Mouse (Mus musculus) neural tube, embryonic 13.5 days (tissue): ENCODE data around the gene Rb1. TPM values are rescaled to one million over a fixed set of nuclear protein-coding genes. Genes with fewer than 3 reads are reported as not detected.

Experiments
- ATAC-seq: fragments of 200-750 bp; cut with Nextera tagmentation; 2 replicates; pipeline ENCODE4 v1.8.0; 2017; ENCODE audit warnings: low read depth, mild to moderate bottlenecking, moderate TSS enrichment, moderate library complexity
- H3K27ac ChIP-seq: fragments of 300-500 bp; sonication (generic); replicated peaks from 2 replicates; pipeline ENCODE4 v1.5.1; 2015; ENCODE audit warnings: moderate library complexity, mild to moderate bottlenecking, inconsistent platforms
- H3K27me3 ChIP-seq: fragments of 300-500 bp; sonication (generic); 2 replicates; pipeline ENCODE4 v1.6.1; 2015; ENCODE audit warnings: mild to moderate bottlenecking, inconsistent platforms
- H3K36me3 ChIP-seq: fragments of 300-500 bp; sonication (generic); 2 replicates; pipeline ENCODE4 v1.6.1; 2015; ENCODE audit warnings: mild to moderate bottlenecking, inconsistent platforms
- H3K4me1 ChIP-seq: fragments of 300-500 bp; sonication (generic); replicated peaks from 2 replicates; pipeline ENCODE4 v1.6.1; 2015; ENCODE audit warnings: inconsistent platforms
- H3K4me2 ChIP-seq: fragments of 300-500 bp; sonication (generic); 2 replicates; pipeline ENCODE4 v1.6.1; 2015; ENCODE audit warnings: inconsistent platforms, mild to moderate bottlenecking, moderate library complexity
- H3K4me3 ChIP-seq: fragments of 300-500 bp; sonication (generic); 2 replicates; pipeline ENCODE4 v1.5.1; 2015; ENCODE audit warnings: mild to moderate bottlenecking, inconsistent platforms
- H3K9ac ChIP-seq: fragments of 300-500 bp; sonication (generic); 2 replicates; pipeline ENCODE4 v1.6.1; 2015; ENCODE audit warnings: moderate library complexity, mild to moderate bottlenecking, inconsistent platforms
- H3K9me3 ChIP-seq: fragments of 300-500 bp; sonication (generic); 2 replicates; pipeline ENCODE4 v1.6.1; 2016; ENCODE audit warnings: inconsistent platforms
- WGBS: fragments of 180-500 bp; shearing (Covaris S2); methylation state at CpG from one replicate; pipeline ENCODE4 v1.1.7; 2015; 5-methylcytosine and 5-hydroxymethylcytosine counted together
- polyA plus RNA-seq: library from polyadenylated mRNA; unstranded; fragments of >200 nt; fragmentation: Nextera tagmentation; extraction: Ambion mirVana; gene quantifications from 2 replicates; pipeline ENCODE4 v1.2.1, GENCODE M21; 2015

The Rb1 gene
- polyA plus RNA-seq, 1 experiment from 2014 or later = 25.4 TPM

DNA sequence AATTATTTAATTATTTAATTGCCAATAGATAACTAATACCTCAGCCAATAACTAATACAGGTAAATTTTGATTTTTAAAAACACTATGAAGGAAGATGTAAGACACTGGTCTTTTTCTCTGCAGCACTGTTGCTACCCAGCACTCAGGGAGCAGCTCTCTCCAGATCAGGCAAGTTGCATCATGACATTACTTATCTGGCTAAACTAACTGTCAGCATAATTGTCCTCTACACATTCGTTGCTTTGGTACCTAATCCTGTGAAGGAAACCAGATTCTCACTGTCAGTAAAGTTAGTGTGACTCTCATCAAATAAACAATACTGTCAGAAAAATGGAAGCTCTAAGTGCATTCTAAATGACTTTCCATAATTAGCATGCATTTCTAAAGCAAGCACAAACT, 98.8 kb downstream of the Rb1 start:
- WGBS = 48% methylated on average over 1 of the region's 1 CpGs
- no peak overlapping the region for H3K4me3 ChIP-seq
- H3K27me3 ChIP-seq = no peaks in the 10 kb centered on the region
- 0 out of 2 replicates have a peak, but pooled peaks cover 7% of the 10 kb centered on the region for H3K36me3 ChIP-seq
- peak overlapping the region; percentile 4; the same call in 1 of the 2 replicates for H3K27ac ChIP-seq
- H3K9ac ChIP-seq = no peak overlapping the region
- H3K4me2 ChIP-seq = no peak overlapping the region
- ATAC-seq = no peak
- H3K4me1 ChIP-seq = peaks cover 24% of the 10 kb centered on the region
- no peaks in the 10 kb centered on the region for H3K9me3 ChIP-seq

DNA sequence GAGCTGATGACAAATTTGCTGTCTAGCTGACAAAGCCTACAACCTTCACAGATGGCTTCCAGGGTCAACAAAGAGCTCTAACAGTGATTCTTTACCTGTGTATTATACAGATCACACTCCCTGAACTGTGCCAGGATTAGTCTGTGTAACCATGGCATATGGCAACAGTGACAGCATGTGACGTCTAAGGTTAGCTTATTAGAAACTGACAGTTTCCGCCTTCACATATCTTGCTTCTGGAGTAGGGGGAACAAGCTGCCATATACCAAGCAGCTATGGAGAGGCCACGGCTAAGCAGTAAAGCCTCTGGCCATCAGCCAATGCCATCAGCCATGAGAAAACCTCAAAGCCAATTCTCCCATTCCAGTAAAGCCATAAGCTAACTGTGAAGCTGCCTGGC, 99.3 kb downstream of the Rb1 start:
- Histone ChIP-seq H3K4me2 (no peak overlapping the region), H3K4me3 (no peak overlapping the region), H3K27ac (0 out of 2 replicates have a peak overlapping the region, but pooled peaks have one; percentile 23), H3K9ac (no peak overlapping the region), H3K27me3 (no peaks in the 10 kb centered on the region), H3K36me3 (0 out of 2 replicates have a peak, but pooled peaks cover 7% of the 10 kb centered on the region), H3K9me3 (no peaks in the 10 kb centered on the region), H3K4me1 (peaks cover 19% of the 10 kb centered on the region)
- WGBS = 59% methylated on average over 3 of the region's 3 CpGs
- no peak for ATAC-seq

DNA sequence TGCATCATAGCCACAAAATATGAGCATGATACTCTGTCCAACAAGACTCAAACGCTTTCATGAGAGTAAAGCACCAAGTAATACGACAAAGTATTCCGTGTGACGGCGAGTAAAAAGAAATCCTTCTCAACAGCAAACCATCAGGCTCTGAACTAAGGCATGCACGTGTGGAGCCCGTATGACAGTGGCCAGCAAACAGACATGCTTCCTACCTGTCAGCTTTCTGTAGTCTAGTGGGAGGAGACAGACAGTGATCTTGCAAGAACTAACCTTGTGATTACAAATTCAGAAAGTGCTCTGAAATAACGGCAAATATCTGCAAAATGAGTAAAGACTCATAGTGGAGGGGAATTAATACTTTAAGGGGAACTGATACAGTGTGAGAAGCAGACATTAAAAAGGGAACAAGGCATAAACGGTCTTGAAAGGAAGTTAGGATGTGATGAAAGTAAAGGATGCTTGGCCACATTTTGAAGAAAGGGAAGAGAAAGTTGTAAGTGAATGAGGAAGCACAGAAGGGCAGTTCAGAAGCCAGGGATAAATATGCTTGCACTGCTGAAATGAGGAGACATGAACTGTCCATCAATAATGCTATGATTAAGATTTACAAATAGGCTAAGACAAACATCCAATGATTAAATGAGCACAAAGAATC, 103.2 kb downstream of the Rb1 start:
- no peak overlapping the region for H3K4me2 ChIP-seq

DNA sequence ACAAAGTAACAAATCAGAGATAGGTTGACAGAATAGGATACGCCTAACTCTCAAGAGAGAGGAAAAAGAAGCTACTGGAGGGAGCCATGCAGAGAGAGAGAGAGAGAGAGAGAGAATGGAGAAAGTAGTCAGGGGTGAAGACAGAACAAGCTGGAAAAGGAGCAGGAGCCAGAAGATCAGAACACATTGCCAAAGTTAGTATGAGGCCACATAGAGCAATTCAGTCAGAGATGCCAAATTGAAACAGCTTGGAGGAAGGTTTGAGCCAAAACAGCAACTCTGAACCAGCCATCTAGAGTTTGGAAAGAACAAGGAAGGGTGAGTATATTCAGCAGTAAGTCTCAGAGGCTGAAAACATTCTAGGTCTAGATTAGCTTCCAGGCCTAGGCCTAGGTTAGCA, 108.6 kb downstream of the Rb1 start:
- Histone ChIP-seq H3K9me3 (no peaks in the 10 kb centered on the region), H3K4me1 (no peaks in the 10 kb centered on the region), H3K27ac (no peak overlapping the region), H3K27me3 (no peaks in the 10 kb centered on the region), H3K4me2 (no peak overlapping the region), H3K36me3 (peaks cover 25% of the 10 kb centered on the region), H3K9ac (no peak overlapping the region), H3K4me3 (no peak overlapping the region)
- no peak for ATAC-seq
- 87% methylated on average over 1 of the region's 1 CpGs for WGBS

More for the DNA sequence above, 103.2 kb downstream of the Rb1 start:
- Histone ChIP-seq H3K4me3 (no peak overlapping the region), H3K27me3 (no peaks in the 10 kb centered on the region), H3K36me3 (no peaks in the 10 kb centered on the region), H3K9ac (no peak overlapping the region), H3K4me1 (peaks cover 12% of the 10 kb centered on the region; the same call in 1 of the 2 replicates), H3K27ac (no peak overlapping the region), H3K9me3 (no peaks in the 10 kb centered on the region)
- 90% methylated on average over 9 of the region's 9 CpGs for WGBS
- no peak for ATAC-seq

DNA sequence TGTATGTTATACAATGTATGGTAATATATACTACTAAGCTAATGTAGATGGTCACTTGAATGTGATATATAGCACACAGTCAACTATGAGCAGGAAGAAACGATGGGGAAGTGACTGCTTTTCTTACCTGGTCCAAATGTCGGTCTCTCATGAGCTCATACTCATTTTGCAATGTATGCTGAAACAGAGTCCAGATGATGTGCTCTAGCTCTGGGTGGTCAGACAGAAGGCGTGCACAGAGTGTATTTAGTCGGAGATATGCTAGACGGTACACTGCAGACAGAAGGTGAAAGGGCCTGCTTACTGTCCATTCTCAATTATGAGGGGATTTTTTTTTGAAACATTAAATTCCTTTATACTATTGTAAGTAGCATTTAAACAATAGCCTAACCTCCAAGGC, 114.1 kb downstream of the Rb1 start:
- Histone ChIP-seq H3K4me3 (no peak overlapping the region), H3K4me1 (no peaks in the 10 kb centered on the region)
- 95% methylated on average over 5 of the region's 5 CpGs for WGBS

DNA sequence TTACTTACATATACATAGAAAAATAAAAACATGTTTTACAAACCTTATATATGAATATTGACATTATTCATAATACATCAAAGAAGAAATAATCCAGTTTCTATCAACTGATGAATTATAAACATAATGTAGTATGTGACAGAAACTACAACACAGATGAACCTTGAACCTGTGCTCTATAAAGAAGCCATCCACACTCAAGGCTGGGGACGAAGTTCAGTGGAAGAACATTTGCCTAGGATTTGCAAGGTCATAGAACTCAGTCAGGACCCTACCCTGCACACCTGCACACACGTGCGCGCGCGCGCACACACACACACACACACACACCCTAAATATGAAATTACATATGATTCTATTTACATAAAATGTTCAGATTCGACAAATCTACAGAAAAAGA, 115.4 kb downstream of the Rb1 start:
- no peaks in the 10 kb centered on the region for H3K27me3 ChIP-seq
- H3K27ac ChIP-seq = no peak overlapping the region
- no peaks in the 10 kb centered on the region for H3K4me1 ChIP-seq
- no peak overlapping the region for H3K4me2 ChIP-seq
- no peak overlapping the region for H3K4me3 ChIP-seq
- no peak for ATAC-seq
- peaks cover 24% of the 10 kb centered on the region for H3K36me3 ChIP-seq
- 95% methylated on average over 8 of the region's 8 CpGs for WGBS
- H3K9me3 ChIP-seq = no peaks in the 10 kb centered on the region
- H3K9ac ChIP-seq = no peak overlapping the region

More for the DNA sequence above, 114.1 kb downstream of the Rb1 start:
- Histone ChIP-seq H3K27me3 (no peaks in the 10 kb centered on the region), H3K36me3 (peaks cover 32% of the 10 kb centered on the region), H3K27ac (no peak overlapping the region), H3K4me2 (no peak overlapping the region), H3K9ac (no peak overlapping the region), H3K9me3 (no peaks in the 10 kb centered on the region)
- no peak for ATAC-seq

DNA sequence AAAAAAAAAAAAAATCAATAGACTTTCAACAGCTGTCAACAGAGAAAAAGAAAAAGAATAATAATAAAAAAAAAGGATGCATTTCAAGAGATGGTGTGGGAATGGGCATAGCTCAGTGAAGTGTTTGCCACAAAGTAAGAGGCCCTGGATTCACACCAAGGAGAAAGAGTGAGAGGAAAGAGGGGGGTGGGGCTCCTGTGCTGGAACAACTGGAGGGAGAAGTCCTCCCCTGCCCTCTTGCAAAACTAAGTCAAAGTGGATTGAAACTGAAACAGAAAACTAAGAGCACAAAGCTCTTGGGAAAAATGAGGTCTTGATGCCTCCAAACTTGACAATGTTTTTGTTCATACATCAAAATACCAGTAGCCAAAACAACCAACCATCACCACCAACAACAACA, 116.4 kb downstream of the Rb1 start:
- H3K4me1 ChIP-seq = no peaks in the 10 kb centered on the region
- peaks cover 26% of the 10 kb centered on the region for H3K36me3 ChIP-seq
- no peaks in the 10 kb centered on the region for H3K27me3 ChIP-seq
- no peaks in the 10 kb centered on the region for H3K9me3 ChIP-seq
- H3K9ac ChIP-seq = no peak overlapping the region
- no peak overlapping the region for H3K4me2 ChIP-seq
- no peak overlapping the region for H3K4me3 ChIP-seq
- no peak for ATAC-seq
- H3K27ac ChIP-seq = no peak overlapping the region

DNA sequence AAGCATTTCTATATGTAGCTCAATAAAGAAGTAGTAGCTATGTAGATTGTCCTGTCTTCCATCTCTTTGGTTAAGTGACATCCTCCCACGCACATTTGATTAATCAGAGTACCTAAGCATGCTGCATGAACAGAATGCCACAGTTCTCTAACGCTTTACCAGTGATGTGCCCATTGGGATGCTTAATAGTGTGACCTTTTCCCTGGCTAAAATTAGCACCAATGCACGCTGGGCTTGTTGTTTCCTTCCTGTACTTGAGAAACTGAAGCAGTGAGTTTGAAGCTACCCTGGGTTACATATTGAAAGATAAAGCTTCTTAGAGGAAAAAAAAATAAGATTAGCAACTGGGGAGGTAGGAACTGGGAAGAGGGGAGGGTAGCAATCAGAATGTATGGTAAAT, 121.6 kb downstream of the Rb1 start:
- no peak for ATAC-seq
- WGBS = 70% methylated on average over 3 of the region's 3 CpGs
- H3K9me3 ChIP-seq = no peaks in the 10 kb centered on the region
- no peak overlapping the region for H3K9ac ChIP-seq
- no peaks in the 10 kb centered on the region for H3K4me1 ChIP-seq
- H3K4me2 ChIP-seq = no peak overlapping the region
- no peak overlapping the region for H3K27ac ChIP-seq
- no peaks in the 10 kb centered on the region for H3K27me3 ChIP-seq
- H3K36me3 ChIP-seq = peaks cover 17% of the 10 kb centered on the region
- no peak overlapping the region for H3K4me3 ChIP-seq

DNA sequence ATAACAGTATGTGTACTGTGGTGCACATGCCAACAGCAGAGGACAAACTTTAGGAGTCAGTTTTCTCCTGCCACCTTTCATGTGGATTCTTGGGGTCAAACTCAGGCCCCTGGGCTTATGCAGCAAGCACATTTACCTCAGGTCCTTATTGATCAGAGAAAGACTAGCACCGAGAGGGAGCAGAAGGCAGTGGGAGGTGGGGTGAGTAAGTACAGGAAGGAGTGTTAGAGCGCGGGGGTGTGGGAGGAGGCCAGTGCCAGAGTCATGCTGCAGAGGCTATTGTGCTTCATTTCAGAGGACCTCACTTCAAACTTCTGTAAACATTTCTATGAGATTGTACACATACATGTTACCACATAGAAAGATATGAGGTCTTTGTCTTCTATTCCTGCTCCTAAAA, 124.2 kb downstream of the Rb1 start:
- Histone ChIP-seq H3K9me3 (no peaks in the 10 kb centered on the region), H3K4me3 (no peak overlapping the region), H3K27ac (no peak overlapping the region), H3K9ac (no peak overlapping the region), H3K4me1 (no peaks in the 10 kb centered on the region), H3K36me3 (peaks cover 37% of the 10 kb centered on the region), H3K4me2 (no peak overlapping the region), H3K27me3 (no peaks in the 10 kb centered on the region)
- WGBS = 57% methylated on average over 3 of the region's 3 CpGs
- no peak for ATAC-seq

DNA sequence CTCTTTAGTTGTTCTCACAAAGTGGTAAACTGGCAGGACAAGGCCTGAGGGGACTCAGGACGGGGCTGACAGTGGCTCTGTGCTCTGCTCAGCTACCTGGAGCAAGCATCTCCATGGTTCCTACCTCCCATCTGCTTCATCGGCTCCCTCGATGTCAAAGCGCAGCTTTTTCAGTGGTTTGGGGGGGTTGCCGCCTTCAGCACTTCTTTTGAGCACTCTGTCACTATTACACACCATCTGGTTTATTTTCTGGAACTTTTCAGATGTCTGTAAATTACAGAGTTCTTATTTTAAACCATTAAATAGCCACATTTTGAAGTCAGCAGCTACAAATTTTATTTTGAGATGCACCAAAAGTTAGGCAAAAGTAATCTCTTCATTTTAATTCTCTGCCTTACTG, 126.6 kb downstream of the Rb1 start:
- Histone ChIP-seq H3K27me3 (no peaks in the 10 kb centered on the region), H3K4me2 (no peak overlapping the region), H3K9ac (no peak overlapping the region), H3K4me1 (no peaks in the 10 kb centered on the region), H3K4me3 (no peak overlapping the region), H3K27ac (no peak overlapping the region), H3K36me3 (peaks cover 38% of the 10 kb centered on the region), H3K9me3 (no peaks in the 10 kb centered on the region)
- WGBS = 54% methylated on average over 5 of the region's 5 CpGs
- no peak for ATAC-seq

DNA sequence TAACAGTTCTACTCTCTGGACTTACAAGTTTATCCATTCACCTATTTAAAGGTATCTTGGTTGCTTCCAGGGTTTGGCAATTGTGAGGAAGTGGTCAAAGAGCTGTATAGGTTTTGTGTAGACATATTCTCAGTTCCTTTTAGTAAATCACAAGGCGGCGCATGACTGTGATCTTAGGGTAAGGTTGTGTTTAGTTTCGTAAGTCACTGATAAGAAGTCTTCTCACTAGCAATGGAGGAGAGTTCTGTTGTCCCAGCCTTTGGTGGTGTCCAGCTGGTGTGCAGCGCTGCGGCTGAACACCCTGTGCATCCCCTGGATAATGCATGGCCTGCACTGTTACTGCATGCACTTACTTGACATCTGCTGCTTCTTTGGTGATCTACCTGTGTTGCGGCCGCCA, 138.7 kb downstream of the Rb1 start:
- H3K4me2 ChIP-seq = no peak overlapping the region
- H3K27me3 ChIP-seq = no peaks in the 10 kb centered on the region
- no peaks in the 10 kb centered on the region for H3K4me1 ChIP-seq
- H3K4me3 ChIP-seq = no peak overlapping the region
- H3K27ac ChIP-seq = no peak overlapping the region
- no peaks in the 10 kb centered on the region for H3K9me3 ChIP-seq
- H3K9ac ChIP-seq = no peak overlapping the region
- no peak for ATAC-seq
- 87% methylated on average over 7 of the region's 7 CpGs for WGBS
- H3K36me3 ChIP-seq = peaks cover 43% of the 10 kb centered on the region

DNA sequence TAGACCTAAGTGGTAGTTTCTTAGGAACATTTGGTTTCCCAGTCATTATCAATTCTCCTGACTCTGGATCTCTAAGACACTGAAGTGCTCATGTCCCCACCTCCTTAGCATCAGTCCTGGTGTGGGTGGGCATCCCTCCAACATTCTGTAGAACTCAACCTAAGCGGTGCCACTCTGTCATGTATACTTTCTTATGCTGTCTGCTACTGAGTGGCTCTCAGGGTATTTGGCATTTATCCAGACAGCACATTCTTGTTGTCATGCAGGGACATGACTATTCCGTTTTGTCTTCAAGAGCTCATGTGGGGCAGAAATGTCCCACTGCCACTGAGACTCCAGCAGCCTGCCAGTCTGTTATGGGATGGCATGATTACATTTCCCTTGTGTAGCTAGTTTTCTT, 144.5 kb downstream of the Rb1 start:
- 0 out of 2 replicates have a peak, but pooled peaks have one; percentile 43 for ATAC-seq
- H3K27me3 ChIP-seq = no peaks in the 10 kb centered on the region
- H3K4me1 ChIP-seq = peaks cover 4% of the 10 kb centered on the region; the same call in 1 of the 2 replicates
- WGBS = 57% methylated on average over 2 of the region's 2 CpGs
- H3K36me3 ChIP-seq = peaks cover 83% of the 10 kb centered on the region
- H3K9me3 ChIP-seq = no peaks in the 10 kb centered on the region
- no peak overlapping the region for H3K27ac ChIP-seq
- H3K4me3 ChIP-seq = no peak overlapping the region
- H3K4me2 ChIP-seq = no peak overlapping the region
- H3K9ac ChIP-seq = no peak overlapping the region

DNA sequence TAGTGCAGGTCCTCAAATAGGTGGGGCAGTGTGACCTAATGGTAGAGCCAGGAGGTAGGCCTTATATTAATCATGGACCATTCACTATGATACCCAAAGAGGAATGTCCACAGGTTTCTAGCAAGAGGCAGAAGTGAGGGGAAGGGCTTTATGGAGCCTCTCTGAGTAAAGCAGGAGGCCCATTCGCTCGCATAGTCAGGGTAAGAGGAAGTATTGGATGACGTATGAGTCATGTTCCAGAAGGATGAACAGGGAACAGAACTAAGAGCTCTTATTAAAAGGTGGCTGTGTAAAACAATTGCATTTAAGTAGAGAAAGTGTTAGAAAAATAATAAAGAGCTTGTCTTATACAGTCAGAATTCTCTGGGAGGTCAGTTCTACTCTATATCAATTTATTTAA, 145.0 kb downstream of the Rb1 start:
- Histone ChIP-seq H3K4me3 (no peak overlapping the region), H3K9me3 (no peaks in the 10 kb centered on the region), H3K36me3 (peaks cover 84% of the 10 kb centered on the region), H3K4me2 (no peak overlapping the region), H3K4me1 (peaks cover 4% of the 10 kb centered on the region; the same call in 1 of the 2 replicates), H3K27ac (no peak overlapping the region), H3K27me3 (no peaks in the 10 kb centered on the region), H3K9ac (no peak overlapping the region)
- ATAC-seq = no peak
- 90% methylated on average over 3 of the region's 3 CpGs for WGBS
